Mouse (Mus musculus): Measurements from ENCODE around the gene Scamp4. TPM values are rescaled to one million over a fixed set of nuclear protein-coding genes. Genes with fewer than 3 reads are reported as not detected.

The Scamp4 gene
- polyA plus RNA-seq, 1 experiment from 2014 or later: 71.6 TPM

- H3K4me1 ChIP-seq (ENCODE audit: control insufficient read depth, insufficient read depth, low read length): no peaks in the 10 kb centered on the region
- no peak overlapping the region for H3K9ac ChIP-seq (replicated peaks; ENCODE audit: low read depth, low read length)
- WGBS: 89% methylated on average over 6 of the region's 6 CpGs
- ATAC-seq (ENCODE audit: low read depth): no peak
- no peaks in the 10 kb centered on the region for H3K27me3 ChIP-seq (ENCODE audit: control insufficient read depth, insufficient read depth, low read length)
- no peak overlapping the region for H3K4me2 ChIP-seq (ENCODE audit: low read depth, low read length)
- no peak overlapping the region for H3K4me3 ChIP-seq (ENCODE audit: low read depth, low read length)
- H3K9me3 ChIP-seq (ENCODE audit: control insufficient read depth, low read length): no peaks in the 10 kb centered on the region
- H3K27ac ChIP-seq (ENCODE audit: low read depth, low read length): no peak overlapping the region
- peaks cover 25% of the 10 kb centered on the region for H3K36me3 ChIP-seq (ENCODE audit: control insufficient read depth, insufficient read depth, low read length)
These were observed 11.7 kb downstream of the Scamp4 start for GRCm38 (mm10) chr10:80614351-80614750.

- Histone ChIP-seq H3K9ac (replicated peaks; ENCODE audit: low read depth, low read length) (no peak overlapping the region), H3K36me3 (ENCODE audit: control insufficient read depth, insufficient read depth, low read length) (peaks cover 15% of the 10 kb centered on the region), H3K27ac (ENCODE audit: low read depth, low read length) (no peak overlapping the region), H3K9me3 (ENCODE audit: control insufficient read depth, low read length) (no peaks in the 10 kb centered on the region), H3K4me2 (ENCODE audit: low read depth, low read length) (no peak overlapping the region), H3K27me3 (ENCODE audit: control insufficient read depth, insufficient read depth, low read length) (no peaks in the 10 kb centered on the region), H3K4me1 (ENCODE audit: control insufficient read depth, insufficient read depth, low read length) (peaks cover 8% of the 10 kb centered on the region), H3K4me3 (ENCODE audit: low read depth, low read length) (no peak overlapping the region)
- 81% methylated on average over 9 of the region's 9 CpGs for WGBS
- no peak for ATAC-seq (ENCODE audit: low read depth)
These were observed 15.5 kb downstream of the Scamp4 start for GRCm38 (mm10) chr10:80618181-80618580.

GRCm38 (mm10) chr10:80619465-80620244 is 17.0 kb downstream of the Scamp4 start:
- Histone ChIP-seq H3K9me3 (ENCODE audit: control insufficient read depth, low read length) (no peaks in the 10 kb centered on the region), H3K9ac (replicated peaks; ENCODE audit: low read depth, low read length) (no peak overlapping the region)
- WGBS: 37% methylated on average over 8 of the region's 8 CpGs

GRCm38 (mm10) chr10:80620365-80620764 is 17.7 kb downstream of the Scamp4 start:
- H3K9me3 ChIP-seq (ENCODE audit: control insufficient read depth, low read length): no peaks in the 10 kb centered on the region
- H3K4me2 ChIP-seq (ENCODE audit: low read depth, low read length): no peak overlapping the region
- no peak overlapping the region for H3K9ac ChIP-seq (replicated peaks; ENCODE audit: low read depth, low read length)
- no peak overlapping the region for H3K27ac ChIP-seq (ENCODE audit: low read depth, low read length)
- H3K4me3 ChIP-seq (ENCODE audit: low read depth, low read length): no peak overlapping the region
- no peaks in the 10 kb centered on the region for H3K27me3 ChIP-seq (ENCODE audit: control insufficient read depth, insufficient read depth, low read length)
- WGBS: 84% methylated on average over 9 of the region's 9 CpGs
- peaks cover 29% of the 10 kb centered on the region for H3K4me1 ChIP-seq (ENCODE audit: control insufficient read depth, insufficient read depth, low read length)
- no peak for ATAC-seq (ENCODE audit: low read depth)
- peaks cover 7% of the 10 kb centered on the region; the same call in 1 of the 2 replicates for H3K36me3 ChIP-seq (ENCODE audit: control insufficient read depth, insufficient read depth, low read length)

More at GRCm38 (mm10) chr10:80619465-80620244, 17.0 kb downstream of the Scamp4 start:
- Histone ChIP-seq H3K27me3 (ENCODE audit: control insufficient read depth, insufficient read depth, low read length) (no peaks in the 10 kb centered on the region), H3K4me2 (ENCODE audit: low read depth, low read length) (no peak overlapping the region), H3K27ac (ENCODE audit: low read depth, low read length) (no peak overlapping the region), H3K36me3 (ENCODE audit: control insufficient read depth, insufficient read depth, low read length) (peaks cover 14% of the 10 kb centered on the region), H3K4me3 (ENCODE audit: low read depth, low read length) (no peak overlapping the region), H3K4me1 (ENCODE audit: control insufficient read depth, insufficient read depth, low read length) (peaks cover 23% of the 10 kb centered on the region)
- no peak for ATAC-seq (ENCODE audit: low read depth)

- H3K9me3 ChIP-seq (ENCODE audit: control insufficient read depth, low read length): no peaks in the 10 kb centered on the region
- peak overlapping the region; percentile 70 for H3K4me2 ChIP-seq (ENCODE audit: low read depth, low read length)
- 51% methylated on average over 16 of the region's 16 CpGs for WGBS
- peaks cover 29% of the 10 kb centered on the region for H3K4me1 ChIP-seq (ENCODE audit: control insufficient read depth, insufficient read depth, low read length)
- H3K9ac ChIP-seq (replicated peaks; ENCODE audit: low read depth, low read length): peak overlapping the region; percentile 57
- H3K4me3 ChIP-seq (ENCODE audit: low read depth, low read length): peak overlapping the region; percentile 80
- H3K36me3 ChIP-seq (ENCODE audit: control insufficient read depth, insufficient read depth, low read length): peaks cover under 1% of the 10 kb centered on the region; the same call in 1 of the 2 replicates
- no peak for ATAC-seq (ENCODE audit: low read depth)
- peak overlapping the region; percentile 95 for H3K27ac ChIP-seq (ENCODE audit: low read depth, low read length)
- no peaks in the 10 kb centered on the region for H3K27me3 ChIP-seq (ENCODE audit: control insufficient read depth, insufficient read depth, low read length)
These were observed 18.4 kb downstream of the Scamp4 start for GRCm38 (mm10) chr10:80620796-80621689.

GRCm38 (mm10) chr10:80621690-80621939 is 18.9 kb downstream of the Scamp4 start:
- WGBS: 2% methylated on average over 9 of the region's 9 CpGs
- H3K9me3 ChIP-seq (ENCODE audit: control insufficient read depth, low read length): no peaks in the 10 kb centered on the region
- peak overlapping the region; percentile 95 for H3K27ac ChIP-seq (ENCODE audit: low read depth, low read length)
- H3K4me2 ChIP-seq (ENCODE audit: low read depth, low read length): peak overlapping the region; percentile 70
- no peaks in the 10 kb centered on the region for H3K27me3 ChIP-seq (ENCODE audit: control insufficient read depth, insufficient read depth, low read length)
- peak overlapping the region; percentile 57 for H3K9ac ChIP-seq (replicated peaks; ENCODE audit: low read depth, low read length)
- no peak for ATAC-seq (ENCODE audit: low read depth)
- peaks cover 29% of the 10 kb centered on the region for H3K4me1 ChIP-seq (ENCODE audit: control insufficient read depth, insufficient read depth, low read length)
- peak overlapping the region; percentile 80 for H3K4me3 ChIP-seq (ENCODE audit: low read depth, low read length)
- no peaks in the 10 kb centered on the region for H3K36me3 ChIP-seq (ENCODE audit: control insufficient read depth, insufficient read depth, low read length)

- no peaks in the 10 kb centered on the region for H3K27me3 ChIP-seq (ENCODE audit: control insufficient read depth, insufficient read depth, low read length)
These were observed 19.4 kb downstream of the Scamp4 start for GRCm38 (mm10) chr10:80621940-80622660.

GRCm38 (mm10) chr10:80622661-80623456 is 20.2 kb downstream of the Scamp4 start, which contains the start of gene Csnk1g2:
Gene Csnk1g2 (plus strand): TSS chr10:80622838.
- Histone ChIP-seq H3K4me2 (ENCODE audit: low read depth, low read length) (peak within 1 kb of the TSS; percentile 99), H3K36me3 (ENCODE audit: control insufficient read depth, insufficient read depth, low read length) (no peaks in the 10 kb centered on the region), H3K27ac (ENCODE audit: low read depth, low read length) (peak within 1 kb of the TSS; percentile 95), H3K4me3 (ENCODE audit: low read depth, low read length) (peak within 1 kb of the TSS; percentile 80), H3K4me1 (ENCODE audit: control insufficient read depth, insufficient read depth, low read length) (peaks cover 29% of the 10 kb centered on the region), H3K9me3 (ENCODE audit: control insufficient read depth, low read length) (no peaks in the 10 kb centered on the region), H3K9ac (replicated peaks; ENCODE audit: low read depth, low read length) (peak within 1 kb of the TSS; percentile 86), H3K27me3 (ENCODE audit: control insufficient read depth, insufficient read depth, low read length) (no peaks in the 10 kb centered on the region)
- under 1% methylated on average over 80 of the region's 85 CpGs for WGBS
- no peak; the same call in 1 of the 2 replicates for ATAC-seq (ENCODE audit: low read depth)

More at GRCm38 (mm10) chr10:80621940-80622660, 19.4 kb downstream of the Scamp4 start:
- ATAC-seq (ENCODE audit: low read depth): peak; percentile 94
- H3K4me2 ChIP-seq (ENCODE audit: low read depth, low read length): peak overlapping the region; percentile 70
- peak overlapping the region; percentile 95 for H3K27ac ChIP-seq (ENCODE audit: low read depth, low read length)
- WGBS: under 1% methylated on average over 64 of the region's 64 CpGs
- H3K4me1 ChIP-seq (ENCODE audit: control insufficient read depth, insufficient read depth, low read length): peaks cover 29% of the 10 kb centered on the region
- no peaks in the 10 kb centered on the region for H3K9me3 ChIP-seq (ENCODE audit: control insufficient read depth, low read length)
- peak overlapping the region; percentile 80 for H3K4me3 ChIP-seq (ENCODE audit: low read depth, low read length)
- peak overlapping the region; percentile 86 for H3K9ac ChIP-seq (replicated peaks; ENCODE audit: low read depth, low read length)
- H3K36me3 ChIP-seq (ENCODE audit: control insufficient read depth, insufficient read depth, low read length): no peaks in the 10 kb centered on the region
